Mouse (Mus musculus) heart, adult 2 months (tissue): ENCODE measurements around the gene Fmo6. TPM values are rescaled to one million over a fixed set of nuclear protein-coding genes. Genes with fewer than 3 reads are reported as not detected.
A peak's percentile ranks its signal among the peaks of the same experiment; 100 is the strongest.

Experiments
- DNase-seq, 2 experiments: peaks; one replicate each; pipeline ENCODE4 v3.0.0; 2021
- H3K27ac ChIP-seq: fragments of 200-600 bp; 2 replicates; pipeline ENCODE4 v1.8.1; 2022
- H3K27me3 ChIP-seq: fragments of 200-500 bp; 2 replicates; pipeline ENCODE4 v1.6.1; 2012; ENCODE audit warnings: mild to moderate bottlenecking, low read length, inconsistent platforms, mixed read lengths; ENCODE audit not compliant: control insufficient read depth, insufficient read depth
- H3K36me3 ChIP-seq: fragments of 200-500 bp; 2 replicates; pipeline ENCODE4 v1.6.1; 2012; ENCODE audit warnings: low read length, inconsistent platforms; ENCODE audit not compliant: control insufficient read depth, insufficient read depth
- H3K4me1 ChIP-seq: fragments of 200-500 bp; 2 replicates; pipeline ENCODE4 v1.6.1; 2011; ENCODE audit warnings: low read length; ENCODE audit not compliant: control insufficient read depth, insufficient read depth
- H3K4me3 ChIP-seq: fragments of 200-600 bp; 2 replicates; pipeline ENCODE4 v1.8.1; 2022
- H3K79me2 ChIP-seq: fragments of 200-500 bp; replicated peaks from 2 replicates; pipeline ENCODE4 v1.6.1; 2012; ENCODE audit warnings: mild to moderate bottlenecking, inconsistent platforms, low read length, moderate library complexity, mixed read lengths; ENCODE audit not compliant: control insufficient read depth, insufficient read depth
- H3K9ac ChIP-seq: fragments of 200-500 bp; 2 replicates; pipeline ENCODE4 v1.6.1; 2012; ENCODE audit warnings: low read depth, mild to moderate bottlenecking, control low read depth, inconsistent platforms, low read length, mixed read lengths
- CTCF ChIP-seq: fragments of 200-600 bp; IDR thresholded peaks from 2 replicates; pipeline ENCODE4 v1.8.1; 2022; ENCODE audit warnings: antibody characterized with exemption, mild to moderate bottlenecking, moderate library complexity
- EP300 ChIP-seq: fragments of 200-500 bp; IDR thresholded peaks from 2 replicates; pipeline ENCODE4 v1.6.1; 2011; ENCODE audit warnings: low read depth, low read length, control low read depth; ENCODE audit not compliant: insufficient read depth
- POLR2A ChIP-seq: fragments of 200-500 bp; IDR thresholded peaks from 2 replicates; pipeline ENCODE4 v1.6.1; 2011; ENCODE audit warnings: mild to moderate bottlenecking, low read depth, low read length, control low read depth; ENCODE audit not compliant: insufficient read depth
- WGBS: fragments of 180-500 bp; shearing (Covaris S2); methylation state at CpG from one replicate; pipeline ENCODE4 v1.1.7; 2018; 5-methylcytosine and 5-hydroxymethylcytosine counted together
- intact Hi-C: fragments of 180-260 bp; cut with DNase I; formaldehyde crosslinking; loops from one replicate; pipeline ENCODE4 v1.15.1; 2025
- polyA plus RNA-seq: library from polyadenylated mRNA; depleted of rRNA; stranded (reverse); fragments of >200 nt; gene quantifications from 2 replicates; pipeline ENCODE4 v1.2.3, GENCODE M21; 2012
- total RNA-seq, 2 experiments: library from RNA; stranded (reverse); gene quantifications; 2 replicates each; pipeline ENCODE4 v1.2.3; 2021

Fmo6 gene
- total and polyA plus RNA-seq, 3 experiments: 0.53 TPM; not detected in 2

- peaks cover 4% of the 10 kb centered on the region; the same call in 1 of the 2 replicates for H3K4me1 ChIP-seq
- intact Hi-C loops: loop anchor here (1.0 to 10.0 kb wide), 2 partner anchors 22 to 58 kb away; partner anchors contain the start of gene Fmo2
- H3K27ac ChIP-seq: peak overlapping the region; percentile 50
- H3K36me3 ChIP-seq: no peaks in the 10 kb centered on the region
- no peak overlapping the region for H3K4me3 ChIP-seq
- TF ChIP-seq CTCF (no peak), POLR2A (no peak), EP300 (no peak)
- 24% methylated on average over 2 of the region's 2 CpGs for WGBS
- no peak overlapping the region for H3K9ac ChIP-seq
- no peaks in the 10 kb centered on the region for H3K79me2 ChIP-seq
- H3K27me3 ChIP-seq: no peaks in the 10 kb centered on the region
- peak in 1 of 2 experiments; percentile 18 for DNase-seq
Observed at GRCm38 (mm10) chr1:162953079-162953478, 15.8 kb upstream of the Fmo6 start.

- peaks cover 2% of the 10 kb centered on the region; the same call in 1 of the 2 replicates for H3K4me1 ChIP-seq
- H3K79me2 ChIP-seq: no peaks in the 10 kb centered on the region
- H3K36me3 ChIP-seq: no peaks in the 10 kb centered on the region
- DNase-seq: no peak
- TF ChIP-seq POLR2A (no peak), CTCF (no peak), EP300 (no peak)
- H3K27me3 ChIP-seq: no peaks in the 10 kb centered on the region
- H3K4me3 ChIP-seq: no peak overlapping the region
- intact Hi-C loops: loop anchor here (10.0 kb wide), 1 partner anchor 55 kb away; the partner anchor contains the start of gene Fmo2
- no peak overlapping the region for H3K27ac ChIP-seq
- 69% methylated on average over 1 of the region's 1 CpGs for WGBS
- H3K9ac ChIP-seq: no peak overlapping the region
Observed at GRCm38 (mm10) chr1:162949763-162950162, 12.4 kb upstream of the Fmo6 start.

- WGBS: 82% methylated on average over 6 of the region's 6 CpGs
- TF ChIP-seq CTCF (no peak), POLR2A (no peak), EP300 (no peak)
Observed at GRCm38 (mm10) chr1:162947934-162948333, 10.6 kb upstream of the Fmo6 start.

GRCm38 (mm10) chr1:162946837-162947558, 9.7 kb upstream of the Fmo6 start:
- 85% methylated on average over 4 of the region's 4 CpGs for WGBS
- intact Hi-C loops: no loop called here
- no peak for TF ChIP-seq CTCF
- TF ChIP-seq POLR2A: no peak
- no peak for TF ChIP-seq EP300
- no peak overlapping the region for H3K9ac ChIP-seq
- no peaks in the 10 kb centered on the region for H3K27me3 ChIP-seq
- no peaks in the 10 kb centered on the region for H3K36me3 ChIP-seq
- DNase-seq: no peak
- H3K4me1 ChIP-seq: peaks cover 2% of the 10 kb centered on the region
- no peak overlapping the region for H3K27ac ChIP-seq
- no peaks in the 10 kb centered on the region for H3K79me2 ChIP-seq
- H3K4me3 ChIP-seq: no peak overlapping the region

More at GRCm38 (mm10) chr1:162947934-162948333, 10.6 kb upstream of the Fmo6 start:
- H3K79me2 ChIP-seq: no peaks in the 10 kb centered on the region
- H3K4me1 ChIP-seq: peaks cover 2% of the 10 kb centered on the region
- H3K27ac ChIP-seq: no peak overlapping the region
- intact Hi-C loops: no loop called here
- no peak for DNase-seq
- H3K4me3 ChIP-seq: no peak overlapping the region
- H3K9ac ChIP-seq: no peak overlapping the region
- H3K36me3 ChIP-seq: no peaks in the 10 kb centered on the region
- H3K27me3 ChIP-seq: no peaks in the 10 kb centered on the region

- H3K27ac ChIP-seq: no peak overlapping the region
- intact Hi-C loops: no loop called here
- no peak for TF ChIP-seq EP300
- TF ChIP-seq POLR2A: no peak
- no peak overlapping the region for H3K9ac ChIP-seq
- H3K4me1 ChIP-seq: peaks cover 3% of the 10 kb centered on the region
- no peaks in the 10 kb centered on the region for H3K27me3 ChIP-seq
- no peaks in the 10 kb centered on the region for H3K79me2 ChIP-seq
- no peak overlapping the region for H3K4me3 ChIP-seq
- H3K36me3 ChIP-seq: no peaks in the 10 kb centered on the region; the same call in 1 of the 2 replicates
- WGBS: 32% methylated on average over 6 of the region's 6 CpGs
- DNase-seq: no peak
Observed at GRCm38 (mm10) chr1:162943700-162944099, 6.4 kb upstream of the Fmo6 start.

- no peaks in the 10 kb centered on the region for H3K27me3 ChIP-seq
- H3K4me3 ChIP-seq: no peak overlapping the region
- TF ChIP-seq EP300 (no peak), CTCF (no peak), POLR2A (no peak)
- no peak overlapping the region for H3K9ac ChIP-seq
- WGBS: 50% methylated on average over 4 of the region's 4 CpGs
- no peaks in the 10 kb centered on the region for H3K79me2 ChIP-seq
- no peaks in the 10 kb centered on the region; the same call in 1 of the 2 replicates for H3K36me3 ChIP-seq
- peak overlapping the region; percentile 1; the same call in 1 of the 2 replicates for H3K27ac ChIP-seq
- peak in 1 of 2 experiments; percentile 30 for DNase-seq
- intact Hi-C loops: no loop called here
- peaks cover 2% of the 10 kb centered on the region; the same call in 1 of the 2 replicates for H3K4me1 ChIP-seq
Observed at GRCm38 (mm10) chr1:162938696-162939351, 1.5 kb upstream of the Fmo6 start.
